Mouse (Mus musculus) lung, postnatal 0 days (tissue): ENCODE measurements around the gene Prox1.

Experiments
- CTCF ChIP-seq: IDR thresholded peaks from 2 replicates; pipeline ENCODE4 v1.5.1; 2016; ENCODE audit warnings: antibody characterized with exemption, mild to moderate bottlenecking
- EP300 ChIP-seq: IDR thresholded peaks from 2 replicates; pipeline ENCODE4 v1.6.1; 2016; ENCODE audit warnings: antibody characterized with exemption, mild to moderate bottlenecking, control low read depth

- TF ChIP-seq CTCF = no peak
- no peak for TF ChIP-seq EP300
Measured at GRCm38 (mm10) chr1:190129553-190129952, 41.0 kb downstream of the Prox1 start.
